Mouse (Mus musculus) liver, adult 2 months (tissue): Measurements from ENCODE around the gene Tmem87b.

Experiments used
- CTCF ChIP-seq: fragments of 200-500 bp; IDR thresholded peaks from 2 replicates; pipeline ENCODE4 v1.5.1; 2011; ENCODE audit warnings: low read depth, low read length, control low read depth
- POLR2A ChIP-seq: fragments of 200-500 bp; IDR thresholded peaks from 2 replicates; pipeline ENCODE4 v1.6.1; 2011; ENCODE audit warnings: low read length, control low read depth; ENCODE audit not compliant: insufficient read depth; ENCODE audit errors: extremely low read depth

GRCm38 (mm10) chr2:128806561-128806960 is 11.4 kb upstream of the Tmem87b start:
- no peak for TF ChIP-seq CTCF
- TF ChIP-seq POLR2A, result no peak
